Mouse (Mus musculus) stomach, postnatal 0 days (tissue): ENCODE measurements around the gene Pold1.

Experiments
- CTCF ChIP-seq: IDR thresholded peaks from 2 replicates; pipeline ENCODE4 v1.5.1; 2016; ENCODE audit warnings: antibody characterized with exemption, low read depth, mild to moderate bottlenecking, moderate library complexity
- EP300 ChIP-seq: optimal IDR thresholded peaks from 2 replicates; pipeline ENCODE3; 2016; ENCODE audit warnings: antibody characterized with exemption

GRCm38 (mm10) chr7:44584265-44584804, 35.7 kb upstream of the Pold1 start:
- no peak for TF ChIP-seq CTCF
- TF ChIP-seq EP300, result no peak
